Mouse (Mus musculus): Measurements from ENCODE around the gene Sde2. TPM values are rescaled to one million over a fixed set of nuclear protein-coding genes. Genes with fewer than 3 reads are reported as not detected.

Gene Sde2
- total and polyA plus RNA-seq, 2 experiments from 2014 or later, result 12.8 to 24.2 TPM

- H3K36me3 ChIP-seq (ENCODE audit: insufficient read depth, low read length), result no peaks in the 10 kb centered on the region
- H3K4me1 ChIP-seq (ENCODE audit: insufficient read depth, low read length), result 0 out of 2 replicates have a peak, but pooled peaks cover 3% of the 10 kb centered on the region
- TF ChIP-seq CTCF (IDR thresholded peaks at IDR 0.05), result no peak
- H3K27me3 ChIP-seq (ENCODE audit: insufficient read depth, low read length), result no peaks in the 10 kb centered on the region
- no peak overlapping the region for H3K4me3 ChIP-seq (ENCODE audit: low read depth, low read length)
- H3K4me2 ChIP-seq (ENCODE audit: low read depth, low read length, poor library complexity, severe bottlenecking), result peak overlapping the region; percentile 82
- no peaks in the 10 kb centered on the region for H3K9me3 ChIP-seq (ENCODE audit: low read length)
- H3K27ac ChIP-seq (ENCODE audit: low read depth, low read length), result peak overlapping the region; percentile 48; the same call in 1 of the 2 replicates
- WGBS, result 26% methylated on average over 12 of the region's 12 CpGs
- no peak for ATAC-seq (ENCODE audit: low FRiP score)
- DNase-seq (ENCODE audit: low spot score), result no peak
- H3K9ac ChIP-seq (replicated peaks; ENCODE audit: low read length, poor library complexity, severe bottlenecking), result peak overlapping the region; percentile 36; the same call in 1 of the 2 replicates
These were observed 35.4 kb upstream of the Sde2 start for GRCm38 (mm10) chr1:180815371-180816024.

- Histone ChIP-seq H3K27ac (ENCODE audit: low read depth, low read length) (no peak overlapping the region), H3K36me3 (ENCODE audit: insufficient read depth, low read length) (no peaks in the 10 kb centered on the region), H3K4me1 (ENCODE audit: insufficient read depth, low read length) (0 out of 2 replicates have a peak, but pooled peaks cover 3% of the 10 kb centered on the region), H3K9me3 (ENCODE audit: low read length) (no peaks in the 10 kb centered on the region), H3K4me2 (ENCODE audit: low read depth, low read length, poor library complexity, severe bottlenecking) (no peak overlapping the region), H3K4me3 (ENCODE audit: low read depth, low read length) (no peak overlapping the region), H3K9ac (replicated peaks; ENCODE audit: low read length, poor library complexity, severe bottlenecking) (no peak overlapping the region), H3K27me3 (ENCODE audit: insufficient read depth, low read length) (no peaks in the 10 kb centered on the region)
- DNase-seq (ENCODE audit: low spot score) (no peak), ATAC-seq (ENCODE audit: low FRiP score) (no peak)
- WGBS, result 74% methylated on average over 2 of the region's 2 CpGs
- no peak for TF ChIP-seq CTCF (IDR thresholded peaks at IDR 0.05)
These were observed 32.9 kb upstream of the Sde2 start for GRCm38 (mm10) chr1:180818000-180818399.

- Histone ChIP-seq H3K9me3 (ENCODE audit: low read length) (no peaks in the 10 kb centered on the region), H3K4me3 (ENCODE audit: low read depth, low read length) (no peak overlapping the region), H3K36me3 (ENCODE audit: insufficient read depth, low read length) (no peaks in the 10 kb centered on the region), H3K27ac (ENCODE audit: low read depth, low read length) (no peak overlapping the region), H3K27me3 (ENCODE audit: insufficient read depth, low read length) (no peaks in the 10 kb centered on the region), H3K9ac (replicated peaks; ENCODE audit: low read length, poor library complexity, severe bottlenecking) (no peak overlapping the region), H3K4me1 (ENCODE audit: insufficient read depth, low read length) (no peaks in the 10 kb centered on the region), H3K4me2 (ENCODE audit: low read depth, low read length, poor library complexity, severe bottlenecking) (no peak overlapping the region)
- ATAC-seq (ENCODE audit: low FRiP score), result no peak
- 90% methylated on average over 6 of the region's 6 CpGs for WGBS
- TF ChIP-seq CTCF (IDR thresholded peaks at IDR 0.05), result no peak
- DNase-seq (ENCODE audit: low spot score), result no peak
These were observed 29.8 kb upstream of the Sde2 start for GRCm38 (mm10) chr1:180821101-180821500.

- ATAC-seq (ENCODE audit: low FRiP score) (no peak), DNase-seq (ENCODE audit: low spot score) (no peak)
- H3K36me3 ChIP-seq (ENCODE audit: insufficient read depth, low read length), result no peaks in the 10 kb centered on the region
- H3K4me2 ChIP-seq (ENCODE audit: low read depth, low read length, poor library complexity, severe bottlenecking), result no peak overlapping the region
- H3K9me3 ChIP-seq (ENCODE audit: low read length), result no peaks in the 10 kb centered on the region
- H3K4me3 ChIP-seq (ENCODE audit: low read depth, low read length), result no peak overlapping the region
- WGBS, result 93% methylated on average over 5 of the region's 5 CpGs
- no peaks in the 10 kb centered on the region for H3K4me1 ChIP-seq (ENCODE audit: insufficient read depth, low read length)
- H3K27me3 ChIP-seq (ENCODE audit: insufficient read depth, low read length), result no peaks in the 10 kb centered on the region
- no peak overlapping the region for H3K9ac ChIP-seq (replicated peaks; ENCODE audit: low read length, poor library complexity, severe bottlenecking)
- no peak overlapping the region for H3K27ac ChIP-seq (ENCODE audit: low read depth, low read length)
- TF ChIP-seq CTCF (IDR thresholded peaks at IDR 0.05), result no peak
These were observed 28.7 kb upstream of the Sde2 start for GRCm38 (mm10) chr1:180822276-180822675.

- Histone ChIP-seq H3K4me3 (ENCODE audit: low read depth, low read length) (no peak overlapping the region), H3K4me1 (ENCODE audit: insufficient read depth, low read length) (no peaks in the 10 kb centered on the region), H3K4me2 (ENCODE audit: low read depth, low read length, poor library complexity, severe bottlenecking) (no peak overlapping the region), H3K36me3 (ENCODE audit: insufficient read depth, low read length) (no peaks in the 10 kb centered on the region), H3K27me3 (ENCODE audit: insufficient read depth, low read length) (no peaks in the 10 kb centered on the region), H3K27ac (ENCODE audit: low read depth, low read length) (no peak overlapping the region), H3K9ac (replicated peaks; ENCODE audit: low read length, poor library complexity, severe bottlenecking) (no peak overlapping the region), H3K9me3 (ENCODE audit: low read length) (no peaks in the 10 kb centered on the region)
- ATAC-seq (ENCODE audit: low FRiP score) (no peak), DNase-seq (ENCODE audit: low spot score) (no peak)
- TF ChIP-seq CTCF (IDR thresholded peaks at IDR 0.05), result no peak
- 79% methylated on average over 3 of the region's 3 CpGs for WGBS
These were observed 27.2 kb upstream of the Sde2 start for GRCm38 (mm10) chr1:180823716-180824115.

GRCm38 (mm10) chr1:180824721-180825120 is 26.2 kb upstream of the Sde2 start:
- Histone ChIP-seq H3K9me3 (ENCODE audit: low read length) (no peaks in the 10 kb centered on the region), H3K36me3 (ENCODE audit: insufficient read depth, low read length) (no peaks in the 10 kb centered on the region), H3K4me1 (ENCODE audit: insufficient read depth, low read length) (no peaks in the 10 kb centered on the region), H3K9ac (replicated peaks; ENCODE audit: low read length, poor library complexity, severe bottlenecking) (no peak overlapping the region), H3K27ac (ENCODE audit: low read depth, low read length) (no peak overlapping the region), H3K4me2 (ENCODE audit: low read depth, low read length, poor library complexity, severe bottlenecking) (no peak overlapping the region), H3K4me3 (ENCODE audit: low read depth, low read length) (no peak overlapping the region), H3K27me3 (ENCODE audit: insufficient read depth, low read length) (no peaks in the 10 kb centered on the region)
- TF ChIP-seq CTCF (IDR thresholded peaks at IDR 0.05), result no peak
- ATAC-seq (ENCODE audit: low FRiP score), result no peak
- DNase-seq (ENCODE audit: low spot score), result no peak
- 77% methylated on average over 3 of the region's 3 CpGs for WGBS

Data from midbrain, postnatal 0 days (tissue).